Mouse (Mus musculus): ENCODE measurements around the gene Commd1. TPM values are rescaled to one million over a fixed set of nuclear protein-coding genes. Genes with fewer than 3 reads are reported as not detected.

Gene Commd1
- total and polyA plus RNA-seq, 2 experiments from 2014 or later = 11.6 to 242 TPM

DNA sequence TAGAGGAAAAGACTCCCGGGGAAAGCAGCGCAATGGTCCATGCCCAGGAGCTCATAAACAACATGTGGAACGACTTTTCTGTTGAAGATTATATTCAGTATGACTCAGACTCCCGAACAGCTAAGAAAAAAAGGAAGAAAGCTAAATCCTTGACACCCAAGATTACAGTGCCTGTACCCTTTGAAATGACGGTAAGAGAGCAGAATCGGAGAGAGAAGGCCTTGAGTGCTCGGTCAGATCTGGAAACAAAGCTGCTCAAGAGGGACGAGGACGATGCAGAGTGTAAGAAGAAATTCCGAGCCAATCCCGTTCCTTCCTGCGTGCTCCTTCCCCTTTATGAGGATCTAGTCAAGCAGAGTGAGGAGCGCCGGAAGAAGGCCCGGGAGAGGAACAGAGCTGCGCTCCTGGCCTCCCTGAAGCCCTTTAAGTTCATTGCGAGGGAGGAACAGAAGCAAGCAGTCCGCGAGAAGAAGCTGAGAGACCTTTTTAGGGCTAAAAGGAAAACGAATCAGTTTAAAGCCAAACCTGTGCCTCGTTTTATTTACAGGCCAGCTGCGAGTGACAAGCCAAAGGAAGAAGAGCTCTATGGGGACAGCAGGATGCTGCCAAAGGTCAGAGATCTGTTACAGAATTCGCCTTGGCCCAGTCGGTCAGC is 38.1 kb upstream of the Commd1 start:
- Histone ChIP-seq H3K9ac (replicated peaks; ENCODE audit: low read length) (no peak overlapping the region), H3K36me3 (ENCODE audit: insufficient read depth, low read length) (no peaks in the 10 kb centered on the region), H3K27me3 (ENCODE audit: insufficient read depth, low read length) (no peaks in the 10 kb centered on the region), H3K4me2 (ENCODE audit: low read depth, low read length) (no peak overlapping the region), H3K4me1 (ENCODE audit: insufficient read depth, low read length) (no peaks in the 10 kb centered on the region), H3K9me3 (ENCODE audit: low read length) (no peaks in the 10 kb centered on the region), H3K27ac (no peak overlapping the region), H3K4me3 (ENCODE audit: low read length) (no peak overlapping the region)
- ATAC-seq (no peak), DNase-seq (ENCODE audit: low spot score) (no peak)
- TF ChIP-seq CTCF (IDR thresholded peaks at IDR 0.05; ENCODE audit: low read depth) = no peak
- WGBS = 68% methylated on average over 24 of the region's 24 CpGs

DNA sequence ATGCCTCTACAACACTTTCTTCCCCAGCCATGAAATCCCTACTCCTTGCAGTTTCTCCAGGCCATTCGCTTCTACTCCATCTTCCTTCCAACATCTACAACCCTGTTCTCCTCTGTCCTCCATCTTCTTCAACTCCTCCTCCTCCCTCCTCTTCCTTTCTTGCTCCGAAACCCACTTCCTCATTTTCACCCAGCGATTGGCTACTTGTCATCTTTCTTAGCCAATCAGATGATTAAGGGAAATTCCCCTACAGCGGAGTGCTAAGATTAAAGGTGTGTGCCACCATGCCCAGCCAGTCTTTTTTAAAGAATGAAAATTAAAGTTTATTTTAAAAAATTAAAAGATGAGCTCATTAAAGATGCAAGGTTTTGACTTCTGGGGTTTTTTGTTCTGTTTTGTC is 35.8 kb upstream of the Commd1 start:
- H3K4me1 ChIP-seq (ENCODE audit: insufficient read depth, low read length) = no peaks in the 10 kb centered on the region
- H3K27ac ChIP-seq = no peak overlapping the region
- H3K36me3 ChIP-seq (ENCODE audit: insufficient read depth, low read length) = no peaks in the 10 kb centered on the region
- WGBS = 91% methylated on average over 4 of the region's 4 CpGs
- no peak for ATAC-seq
- no peak overlapping the region for H3K9ac ChIP-seq (replicated peaks; ENCODE audit: low read length)
- H3K4me2 ChIP-seq (ENCODE audit: low read depth, low read length) = no peak overlapping the region
- no peak overlapping the region for H3K4me3 ChIP-seq (ENCODE audit: low read length)
- no peak for TF ChIP-seq CTCF (IDR thresholded peaks at IDR 0.05; ENCODE audit: low read depth)
- DNase-seq (ENCODE audit: low spot score) = no peak
- no peaks in the 10 kb centered on the region for H3K9me3 ChIP-seq (ENCODE audit: low read length)
- no peaks in the 10 kb centered on the region for H3K27me3 ChIP-seq (ENCODE audit: insufficient read depth, low read length)

DNA sequence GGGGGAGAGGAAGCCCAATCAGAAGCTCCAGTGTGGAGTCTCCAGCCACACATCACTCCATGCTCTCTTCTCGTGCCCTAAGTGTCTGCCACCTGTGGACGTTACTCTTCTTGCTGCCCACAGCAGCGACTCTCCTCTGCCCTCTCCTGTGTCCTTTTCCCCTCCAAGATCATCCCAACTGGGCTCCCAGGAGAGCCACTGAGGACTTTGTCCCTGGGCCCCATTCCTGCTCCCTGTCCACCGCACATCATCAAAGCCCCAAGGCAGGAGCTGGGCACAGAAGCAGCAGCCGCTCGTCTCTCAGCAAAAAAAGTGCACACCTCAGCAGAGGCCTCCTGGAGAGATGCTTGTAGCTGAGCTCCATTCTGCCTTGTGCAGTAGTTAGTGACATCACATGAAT is 32.8 kb upstream of the Commd1 start:
- Histone ChIP-seq H3K27ac (no peak overlapping the region), H3K27me3 (ENCODE audit: insufficient read depth, low read length) (no peaks in the 10 kb centered on the region), H3K4me2 (ENCODE audit: low read depth, low read length) (no peak overlapping the region), H3K9ac (replicated peaks; ENCODE audit: low read length) (no peak overlapping the region), H3K36me3 (ENCODE audit: insufficient read depth, low read length) (no peaks in the 10 kb centered on the region), H3K4me3 (ENCODE audit: low read length) (no peak overlapping the region), H3K9me3 (ENCODE audit: low read length) (no peaks in the 10 kb centered on the region), H3K4me1 (ENCODE audit: insufficient read depth, low read length) (no peaks in the 10 kb centered on the region)
- DNase-seq (ENCODE audit: low spot score) (no peak), ATAC-seq (no peak)
- no peak for TF ChIP-seq CTCF (IDR thresholded peaks at IDR 0.05; ENCODE audit: low read depth)
- WGBS = 71% methylated on average over 6 of the region's 6 CpGs

DNA sequence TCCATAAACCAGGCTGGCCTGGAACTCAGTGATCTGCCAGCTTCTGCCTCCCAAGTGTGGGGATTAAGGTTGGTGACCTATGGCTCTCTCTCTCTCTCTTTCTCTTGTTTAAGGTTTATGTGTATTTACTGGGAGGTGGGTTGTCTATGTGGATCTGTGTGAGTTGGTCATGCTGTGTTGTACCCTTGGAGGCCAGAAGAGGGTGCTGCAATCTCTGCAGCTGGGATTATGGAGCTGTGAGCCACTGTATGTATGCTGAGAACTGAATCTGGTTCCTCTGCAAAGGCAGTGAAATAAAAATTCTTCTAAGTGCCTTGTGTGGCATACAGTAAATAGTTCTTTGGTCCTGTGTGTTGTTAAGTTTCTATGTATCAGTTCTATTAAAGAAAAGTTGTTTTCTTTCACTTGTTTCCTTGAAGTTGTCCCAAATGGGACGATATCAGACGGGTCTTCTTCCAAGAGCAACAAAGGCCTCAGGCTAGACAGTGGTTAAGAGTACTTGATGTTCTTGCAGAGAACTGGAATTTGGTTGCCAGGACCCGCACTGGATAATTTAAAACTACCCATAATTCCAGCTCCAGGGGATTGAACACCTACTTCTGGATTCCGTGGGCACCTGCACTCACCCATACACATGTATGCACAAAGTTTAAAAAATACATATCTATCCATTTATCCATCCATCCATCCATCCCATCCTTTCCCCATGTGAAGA is 31.6 kb upstream of the Commd1 start:
- 89% methylated on average over 4 of the region's 4 CpGs for WGBS
- Histone ChIP-seq H3K9ac (replicated peaks; ENCODE audit: low read length) (no peak overlapping the region), H3K36me3 (ENCODE audit: insufficient read depth, low read length) (no peaks in the 10 kb centered on the region), H3K9me3 (ENCODE audit: low read length) (no peaks in the 10 kb centered on the region), H3K4me3 (ENCODE audit: low read length) (no peak overlapping the region), H3K27ac (no peak overlapping the region), H3K4me1 (ENCODE audit: insufficient read depth, low read length) (no peaks in the 10 kb centered on the region), H3K27me3 (ENCODE audit: insufficient read depth, low read length) (no peaks in the 10 kb centered on the region), H3K4me2 (ENCODE audit: low read depth, low read length) (no peak overlapping the region)
- ATAC-seq (no peak), DNase-seq (ENCODE audit: low spot score) (no peak)
- peak; percentile 52 for TF ChIP-seq CTCF (IDR thresholded peaks at IDR 0.05; ENCODE audit: low read depth)

DNA sequence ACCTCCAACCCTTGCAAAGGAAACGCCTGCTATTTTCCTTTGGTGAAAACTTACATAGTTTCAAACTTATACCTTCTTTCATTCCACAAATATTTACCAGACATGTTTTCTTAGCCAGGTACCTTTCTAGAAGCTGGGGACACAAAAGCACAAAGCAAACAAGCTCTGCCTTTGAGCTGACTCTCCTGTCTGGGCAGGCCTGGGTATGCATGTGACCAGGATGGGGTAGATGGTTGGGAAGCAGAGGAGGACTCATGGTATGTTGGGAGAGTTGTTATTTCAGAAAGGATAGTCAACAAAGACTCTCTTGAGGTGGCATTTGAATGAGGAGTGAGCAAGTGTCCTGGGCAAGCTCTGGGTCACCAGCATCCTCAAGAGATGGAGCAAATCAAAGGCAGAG is 30.9 kb upstream of the Commd1 start:
- no peak overlapping the region for H3K9ac ChIP-seq (replicated peaks; ENCODE audit: low read length)
- no peak for DNase-seq (ENCODE audit: low spot score)
- H3K4me1 ChIP-seq (ENCODE audit: insufficient read depth, low read length) = no peaks in the 10 kb centered on the region
- H3K4me2 ChIP-seq (ENCODE audit: low read depth, low read length) = no peak overlapping the region
- H3K4me3 ChIP-seq (ENCODE audit: low read length) = no peak overlapping the region
- WGBS = 85% methylated on average over 1 of the region's 1 CpGs
- no peak for TF ChIP-seq CTCF (IDR thresholded peaks at IDR 0.05; ENCODE audit: low read depth)
- no peaks in the 10 kb centered on the region for H3K27me3 ChIP-seq (ENCODE audit: insufficient read depth, low read length)
- ATAC-seq = no peak
- H3K27ac ChIP-seq = no peak overlapping the region
- H3K36me3 ChIP-seq (ENCODE audit: insufficient read depth, low read length) = no peaks in the 10 kb centered on the region
- H3K9me3 ChIP-seq (ENCODE audit: low read length) = no peaks in the 10 kb centered on the region

DNA sequence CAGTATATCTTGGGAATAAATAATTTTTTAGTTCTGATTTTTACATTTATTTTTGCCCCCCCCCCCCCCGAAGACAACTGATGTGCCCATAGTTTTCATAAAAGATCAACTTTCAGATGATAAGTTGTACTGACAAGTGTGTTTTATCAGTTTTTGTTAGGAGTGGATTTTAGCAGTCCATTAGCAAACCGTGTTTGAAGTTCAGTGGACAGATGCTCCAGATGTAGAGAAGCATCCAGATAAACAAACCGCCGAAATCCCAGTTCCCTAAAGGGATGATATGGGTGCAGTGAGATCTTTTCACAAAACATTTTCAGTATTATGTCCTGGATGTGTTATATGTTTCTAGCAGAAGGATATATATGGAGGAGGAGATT is 26.6 kb upstream of the Commd1 start:
- Histone ChIP-seq H3K36me3 (ENCODE audit: insufficient read depth, low read length) (peaks cover 5% of the 10 kb centered on the region; the same call in 1 of the 2 replicates), H3K4me2 (ENCODE audit: low read depth, low read length) (peak overlapping the region; percentile 58), H3K27me3 (ENCODE audit: insufficient read depth, low read length) (no peaks in the 10 kb centered on the region), H3K4me1 (ENCODE audit: insufficient read depth, low read length) (no peaks in the 10 kb centered on the region), H3K9ac (replicated peaks; ENCODE audit: low read length) (peak overlapping the region; percentile 59; the same call in 1 of the 2 replicates), H3K4me3 (ENCODE audit: low read length) (peak overlapping the region; percentile 57), H3K27ac (peak overlapping the region; percentile 95; the same call in 1 of the 2 replicates), H3K9me3 (ENCODE audit: low read length) (no peaks in the 10 kb centered on the region)
- no peak for TF ChIP-seq CTCF (IDR thresholded peaks at IDR 0.05; ENCODE audit: low read depth)
- 27% methylated on average over 4 of the region's 4 CpGs for WGBS
- ATAC-seq (no peak), DNase-seq (ENCODE audit: low spot score) (no peak)

Measured in hindbrain, postnatal 0 days (tissue).